Mouse (Mus musculus): ENCODE measurements around the gene Nfatc4. TPM values are rescaled to one million over a fixed set of nuclear protein-coding genes. Genes with fewer than 3 reads are reported as not detected.

Gene Nfatc4
- polyA plus RNA-seq, 1 experiment: 2.0 TPM

DNA sequence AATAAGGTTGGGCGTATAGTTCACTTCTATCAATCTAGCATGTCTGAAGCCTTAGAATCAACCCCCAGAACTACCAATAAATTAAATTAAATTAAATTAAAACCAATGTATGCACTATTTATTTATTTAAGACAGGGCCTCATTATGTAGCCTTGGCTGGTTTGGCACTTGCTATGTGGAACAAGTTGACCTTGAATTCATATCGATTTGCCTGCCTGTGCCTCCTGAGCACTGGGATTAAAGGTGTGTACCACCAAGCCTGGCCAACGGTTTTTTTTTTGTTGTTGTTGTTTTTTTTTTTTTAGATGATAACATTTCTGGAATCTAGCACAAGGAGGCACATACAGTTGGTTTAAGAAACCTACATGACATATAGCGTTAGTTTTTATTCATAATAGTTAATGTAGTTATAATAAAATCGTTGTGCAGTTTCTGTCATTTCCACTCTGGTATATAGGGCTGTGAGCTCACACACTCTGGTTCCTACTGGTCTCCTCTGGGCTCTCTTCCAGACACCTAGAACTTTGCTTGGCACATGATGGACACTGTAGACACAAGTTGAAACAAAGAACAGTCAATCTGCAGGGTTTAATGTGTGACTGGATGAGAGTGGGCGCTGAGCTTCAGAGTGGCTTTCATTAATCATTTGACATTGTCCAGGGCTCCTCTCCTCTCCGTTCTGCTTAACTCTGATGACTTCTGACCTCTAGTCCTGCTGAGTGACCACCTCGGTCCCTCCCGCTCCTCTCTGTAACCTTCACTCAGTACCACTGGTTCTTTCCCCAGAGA lies 22.8 kb downstream of the Nfatc4 start:
- TF ChIP-seq CTCF (IDR thresholded peaks at IDR 0.05; ENCODE audit: extremely low read depth, insufficient read depth, low read length): no peak
- TF ChIP-seq POLR2A (IDR thresholded peaks at IDR 0.05; ENCODE audit: extremely low read depth, insufficient read depth, low read length): no peak
- H3K4me3 ChIP-seq (ENCODE audit: insufficient read depth, low read length): no peak overlapping the region
- no peaks in the 10 kb centered on the region for H3K4me1 ChIP-seq (ENCODE audit: control insufficient read depth, insufficient read depth, low read length)
- no peak overlapping the region for H3K27ac ChIP-seq (ENCODE audit: insufficient read depth, low read length)

DNA sequence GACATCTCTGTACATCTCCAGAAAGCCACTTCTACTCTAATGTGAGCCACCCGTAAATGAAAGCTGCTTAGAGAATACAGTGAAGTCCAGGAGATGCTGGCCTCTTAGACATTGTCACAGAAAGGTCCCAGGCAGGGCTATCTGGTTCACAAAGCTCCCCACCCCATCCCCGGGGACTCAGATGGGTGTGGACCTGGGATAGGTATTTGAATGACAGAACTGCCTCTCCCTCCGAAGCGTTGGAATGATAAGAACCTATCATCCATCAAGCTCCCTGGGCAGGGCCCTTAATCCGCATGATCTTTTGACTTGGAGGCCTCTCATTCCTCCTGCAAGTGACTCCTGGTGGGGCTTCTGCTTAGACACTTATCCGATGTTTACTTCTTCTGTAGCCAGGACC lies 27.9 kb downstream of the Nfatc4 start:
- Histone ChIP-seq H3K27ac (ENCODE audit: insufficient read depth, low read length) (no peak overlapping the region), H3K4me1 (ENCODE audit: control insufficient read depth, insufficient read depth, low read length) (no peaks in the 10 kb centered on the region), H3K4me3 (ENCODE audit: insufficient read depth, low read length) (no peak overlapping the region)
- TF ChIP-seq POLR2A (IDR thresholded peaks at IDR 0.05; ENCODE audit: extremely low read depth, insufficient read depth, low read length) (no peak), CTCF (IDR thresholded peaks at IDR 0.05; ENCODE audit: extremely low read depth, insufficient read depth, low read length) (no peak)

DNA sequence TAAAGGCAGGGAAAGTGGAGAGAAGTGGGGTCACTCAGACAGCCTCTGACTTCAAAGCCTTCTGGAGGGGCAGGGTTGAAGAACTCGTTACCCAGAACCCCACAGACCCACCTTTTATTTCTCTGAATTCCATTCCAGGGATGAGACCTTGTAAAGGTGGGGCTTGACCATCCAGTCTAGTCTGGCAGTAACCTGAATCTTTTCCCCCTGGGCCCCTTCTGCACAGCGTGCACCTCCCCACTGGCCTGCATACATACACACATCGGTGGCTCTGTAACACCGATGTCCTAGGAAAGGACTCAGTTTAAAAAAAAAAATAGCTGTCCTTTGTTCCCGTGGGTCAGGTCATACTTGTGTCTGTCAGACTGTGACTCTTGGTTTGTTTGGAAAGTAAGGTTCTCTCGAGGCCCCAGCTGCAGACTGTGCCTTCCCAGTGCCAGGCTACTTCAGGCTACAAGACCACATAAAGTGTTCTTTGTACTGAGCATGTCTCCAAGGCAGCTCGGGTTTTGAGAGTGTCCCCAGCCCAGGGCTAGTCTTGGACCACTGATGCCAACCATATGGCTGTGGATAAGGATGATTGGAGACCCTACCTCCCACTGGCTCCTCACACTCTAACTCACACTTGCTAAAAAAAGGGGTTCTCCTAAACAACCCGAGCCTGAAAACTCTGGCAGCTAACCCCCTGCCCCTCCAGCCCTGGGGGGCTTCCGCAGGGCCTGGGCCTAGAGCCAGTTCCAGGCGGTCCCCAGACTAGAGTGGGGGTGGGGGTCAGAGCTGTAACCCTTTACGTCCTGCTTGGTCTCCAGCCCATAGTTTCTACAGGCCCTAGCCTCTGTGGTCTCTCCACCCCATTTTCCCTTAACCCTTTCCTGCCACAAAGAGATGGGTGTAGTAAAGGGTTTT lies 30.0 kb downstream of the Nfatc4 start:
- Histone ChIP-seq H3K4me1 (ENCODE audit: control insufficient read depth, insufficient read depth, low read length) (no peaks in the 10 kb centered on the region; the same call in 1 of the 2 replicates), H3K4me3 (ENCODE audit: insufficient read depth, low read length) (peak overlapping the region; percentile 51; the same call in 1 of the 2 replicates), H3K27ac (ENCODE audit: insufficient read depth, low read length) (no peak overlapping the region)
- no peak for TF ChIP-seq POLR2A (IDR thresholded peaks at IDR 0.05; ENCODE audit: extremely low read depth, insufficient read depth, low read length)
- no peak for TF ChIP-seq CTCF (IDR thresholded peaks at IDR 0.05; ENCODE audit: extremely low read depth, insufficient read depth, low read length)

DNA sequence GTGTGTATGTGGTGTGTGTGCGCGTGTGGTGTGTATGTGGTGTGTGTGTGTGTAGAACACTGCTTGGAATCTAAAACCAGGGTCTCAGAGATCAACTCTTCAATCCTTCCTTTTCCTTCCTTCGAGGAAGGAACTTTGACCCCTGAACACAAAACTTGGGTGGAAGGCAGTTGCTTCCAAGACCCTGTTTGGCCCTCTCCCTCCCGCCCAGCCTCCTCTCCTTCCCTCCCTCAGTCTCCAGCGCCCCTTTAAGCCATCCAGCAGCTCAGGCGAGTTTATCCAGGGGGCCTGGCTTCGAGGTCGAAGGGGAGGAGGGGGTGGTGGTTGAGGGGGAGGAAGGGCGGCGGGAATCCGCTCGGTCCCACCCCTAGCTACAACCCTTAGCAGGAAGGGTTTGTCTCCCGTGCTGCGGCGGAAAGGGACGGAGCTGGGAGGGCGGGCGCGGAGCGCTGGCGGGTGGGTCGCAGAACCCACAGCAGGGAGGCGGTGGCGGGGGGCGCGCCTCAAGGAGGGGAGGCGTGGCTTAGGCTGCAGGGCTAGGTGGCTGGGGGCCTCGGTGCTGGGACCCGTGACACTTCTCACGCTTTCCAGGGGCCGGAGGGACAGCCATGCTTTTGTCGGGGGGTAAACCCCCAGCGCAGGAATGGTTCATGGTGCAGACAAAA lies 30.8 kb downstream of the Nfatc4 start, which contains the start of gene Nynrin:
Gene Nynrin (plus strand): TSS at position 390 of the 665 bp plus-strand sequence.
- Histone ChIP-seq H3K27ac (ENCODE audit: insufficient read depth, low read length) (peak within 1 kb of the TSS; percentile 48; the same call in 1 of the 2 replicates), H3K4me3 (ENCODE audit: insufficient read depth, low read length) (peak within 1 kb of the TSS; percentile 51), H3K4me1 (ENCODE audit: control insufficient read depth, insufficient read depth, low read length) (no peaks in the 10 kb centered on the region; the same call in 1 of the 2 replicates)
- TF ChIP-seq POLR2A (IDR thresholded peaks at IDR 0.05; ENCODE audit: extremely low read depth, insufficient read depth, low read length) (no peak), CTCF (IDR thresholded peaks at IDR 0.05; ENCODE audit: extremely low read depth, insufficient read depth, low read length) (no peak)

DNA sequence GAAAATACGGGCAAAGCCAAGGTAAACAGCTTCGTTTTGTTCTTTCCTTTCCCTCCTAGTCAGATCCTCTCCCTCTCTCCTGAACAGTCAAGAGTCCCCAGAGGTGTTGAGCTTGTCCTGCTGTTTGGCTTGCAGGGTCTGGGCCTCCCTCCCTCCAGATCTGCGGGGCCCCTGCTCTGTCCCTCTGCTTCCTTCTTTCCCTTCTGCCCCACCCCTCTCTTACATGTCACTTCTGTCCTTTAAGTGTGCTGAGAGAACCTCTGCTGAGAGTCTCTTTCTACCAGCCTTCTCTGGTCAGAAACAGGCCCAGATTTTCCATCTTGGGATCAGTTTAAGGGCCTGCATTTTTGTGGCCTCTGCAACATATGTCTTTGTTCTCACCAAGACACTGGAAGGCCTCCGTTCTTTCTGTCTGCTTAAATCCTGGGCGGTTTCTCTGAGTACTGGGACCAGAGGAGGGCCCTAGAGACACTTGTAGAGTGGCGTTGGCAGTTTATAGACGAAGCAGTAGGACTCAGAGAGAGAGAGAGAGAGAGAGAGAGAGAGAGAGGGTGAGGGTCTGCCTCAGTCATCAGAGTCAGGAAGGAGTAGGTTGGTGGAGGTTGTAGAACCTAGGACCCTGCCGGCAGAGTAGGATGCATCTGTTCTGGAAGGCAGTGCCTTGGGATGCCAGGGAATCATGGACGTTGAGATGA lies 31.6 kb downstream of the Nfatc4 start:
- Histone ChIP-seq H3K4me1 (ENCODE audit: control insufficient read depth, insufficient read depth, low read length) (no peaks in the 10 kb centered on the region; the same call in 1 of the 2 replicates), H3K4me3 (ENCODE audit: insufficient read depth, low read length) (peak overlapping the region; percentile 51), H3K27ac (ENCODE audit: insufficient read depth, low read length) (0 out of 2 replicates have a peak overlapping the region, but pooled peaks have one; percentile 48)
- no peak for TF ChIP-seq CTCF (IDR thresholded peaks at IDR 0.05; ENCODE audit: extremely low read depth, insufficient read depth, low read length)
- no peak for TF ChIP-seq POLR2A (IDR thresholded peaks at IDR 0.05; ENCODE audit: extremely low read depth, insufficient read depth, low read length)

DNA sequence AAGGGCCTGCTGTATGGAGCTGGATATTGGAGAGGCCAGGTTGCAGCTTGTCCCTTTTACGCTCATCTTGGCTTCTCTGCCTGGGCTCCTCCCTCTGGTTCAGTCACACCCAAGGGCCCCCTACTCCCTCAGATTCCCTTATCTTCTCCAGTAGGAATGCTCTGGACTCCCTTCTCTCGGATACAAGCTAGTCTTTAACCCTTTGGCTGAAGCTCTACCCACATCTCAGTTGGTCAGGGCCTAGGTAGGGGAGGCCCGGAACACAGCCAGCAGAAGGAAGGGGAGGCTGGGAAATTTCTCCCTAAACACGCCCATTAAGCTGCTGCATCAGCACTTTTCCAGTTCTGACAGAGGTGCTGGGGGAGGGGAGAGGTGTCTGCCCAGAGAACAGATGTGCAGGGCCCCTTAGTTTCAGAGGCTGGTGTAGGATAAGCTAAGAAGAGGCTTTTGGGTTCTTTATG lies 32.2 kb downstream of the Nfatc4 start:
- Histone ChIP-seq H3K4me3 (ENCODE audit: insufficient read depth, low read length) (peak overlapping the region; percentile 51), H3K27ac (ENCODE audit: insufficient read depth, low read length) (0 out of 2 replicates have a peak overlapping the region, but pooled peaks have one; percentile 33), H3K4me1 (ENCODE audit: control insufficient read depth, insufficient read depth, low read length) (no peaks in the 10 kb centered on the region; the same call in 1 of the 2 replicates)
- TF ChIP-seq CTCF (IDR thresholded peaks at IDR 0.05; ENCODE audit: extremely low read depth, insufficient read depth, low read length) (no peak), POLR2A (IDR thresholded peaks at IDR 0.05; ENCODE audit: extremely low read depth, insufficient read depth, low read length) (no peak)

DNA sequence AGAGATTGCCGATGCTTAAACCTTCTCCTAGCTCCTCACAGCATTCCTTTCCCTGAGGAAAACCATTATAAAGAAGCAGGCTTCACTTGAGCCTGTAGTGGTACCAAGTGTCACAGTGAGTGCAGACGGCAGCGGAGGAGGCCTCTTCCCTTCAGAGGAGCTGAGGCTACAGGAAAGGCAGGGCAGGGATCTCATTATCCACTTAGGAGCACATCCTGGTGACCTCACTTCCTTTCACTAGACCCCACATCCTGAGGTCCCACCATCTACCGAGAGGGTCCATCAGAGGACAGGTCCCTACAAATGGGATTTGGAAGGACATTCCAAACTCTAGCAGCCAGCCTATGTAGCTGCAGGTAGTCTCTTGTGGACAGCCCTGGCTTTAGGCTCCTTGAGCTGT lies 34.6 kb downstream of the Nfatc4 start:
- no peak overlapping the region for H3K4me3 ChIP-seq (ENCODE audit: insufficient read depth, low read length)
- H3K4me1 ChIP-seq (ENCODE audit: control insufficient read depth, insufficient read depth, low read length): no peaks in the 10 kb centered on the region; the same call in 1 of the 2 replicates
- no peak overlapping the region for H3K27ac ChIP-seq (ENCODE audit: insufficient read depth, low read length)
- TF ChIP-seq CTCF (IDR thresholded peaks at IDR 0.05; ENCODE audit: extremely low read depth, insufficient read depth, low read length) (no peak), POLR2A (IDR thresholded peaks at IDR 0.05; ENCODE audit: extremely low read depth, insufficient read depth, low read length) (no peak)

DNA sequence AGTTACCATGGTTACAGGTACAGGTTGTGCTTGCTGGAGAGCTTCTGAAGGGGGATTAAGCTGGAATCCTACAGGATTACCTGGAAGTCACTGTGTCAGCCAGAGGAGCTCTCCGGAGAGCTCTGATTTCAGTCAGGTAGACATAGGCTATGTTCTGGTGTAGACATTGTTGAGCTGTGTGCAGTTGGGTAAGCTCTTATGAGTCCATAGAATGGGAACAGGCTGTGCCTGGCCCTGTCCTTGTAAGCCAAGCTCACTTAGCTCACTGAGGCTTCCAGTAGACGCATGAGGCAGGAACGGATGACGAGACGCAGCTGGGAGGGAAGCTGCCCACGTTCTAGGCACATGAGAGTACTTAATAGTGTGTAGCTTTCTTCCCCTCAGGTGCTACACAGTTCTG lies 39.2 kb downstream of the Nfatc4 start:
- Histone ChIP-seq H3K4me3 (ENCODE audit: insufficient read depth, low read length) (no peak overlapping the region), H3K4me1 (ENCODE audit: control insufficient read depth, insufficient read depth, low read length) (no peaks in the 10 kb centered on the region), H3K27ac (ENCODE audit: insufficient read depth, low read length) (no peak overlapping the region)
- TF ChIP-seq POLR2A (IDR thresholded peaks at IDR 0.05; ENCODE audit: extremely low read depth, insufficient read depth, low read length) (no peak), CTCF (IDR thresholded peaks at IDR 0.05; ENCODE audit: extremely low read depth, insufficient read depth, low read length) (no peak)
